Mouse (Mus musculus) gastrocnemius, postnatal 4 days (tissue): ENCODE measurements at regions not wholly inside any gene's neighbourhood (a gene's known extent, or its start where the extent isn't known, plus 50 kb on each side); places are given as distances from the start of the nearest gene placed in this dataset.

Experiments
- DNase-seq, 2 experiments: peaks; one replicate each; pipeline ENCODE4 v3.0.0; 2021 to 2022; ENCODE audit warnings: low spot score in 2 of 2, mixed read lengths in 2 of 2

DNA sequence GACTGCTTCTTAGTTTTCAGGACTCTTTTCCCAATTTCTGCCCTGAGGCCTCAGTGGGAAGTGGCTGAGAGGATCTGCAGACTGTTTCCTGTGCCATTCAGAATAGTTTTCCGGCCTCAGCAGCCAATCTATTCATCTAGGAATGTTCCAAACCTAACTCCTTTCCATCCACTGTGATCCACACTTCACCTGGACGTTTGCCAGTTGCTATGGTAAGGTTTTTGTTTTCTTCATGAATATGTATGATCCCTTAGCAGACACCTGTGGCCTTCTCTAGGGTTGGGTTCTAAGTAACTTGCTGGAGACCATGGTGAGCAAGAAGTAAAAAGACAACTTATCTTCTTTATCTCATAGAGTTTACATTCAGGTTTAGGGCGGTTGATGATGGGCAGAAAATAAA lies 744.6 kb downstream of the Inhba start:
- DNase-seq = no peak

DNA sequence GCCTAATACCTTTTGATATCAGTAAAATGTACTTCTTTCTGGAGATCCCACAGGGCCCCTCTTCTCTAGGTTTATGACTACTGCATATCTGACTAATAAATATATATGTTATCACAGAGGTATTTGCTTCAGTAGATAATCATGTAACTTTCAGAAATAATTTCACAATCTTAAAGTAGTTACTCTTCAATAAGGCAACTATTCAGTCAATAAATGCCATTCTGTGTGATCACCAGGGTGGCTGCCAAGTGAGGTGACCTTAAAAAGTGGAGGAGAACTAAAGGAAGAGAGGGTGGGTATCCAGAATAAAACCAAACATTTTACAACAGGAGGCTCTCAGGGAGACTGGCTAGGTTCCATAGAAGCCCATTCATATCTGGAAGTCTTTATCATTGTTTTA lies 748.4 kb downstream of the Inhba start:
- no peak for DNase-seq

DNA sequence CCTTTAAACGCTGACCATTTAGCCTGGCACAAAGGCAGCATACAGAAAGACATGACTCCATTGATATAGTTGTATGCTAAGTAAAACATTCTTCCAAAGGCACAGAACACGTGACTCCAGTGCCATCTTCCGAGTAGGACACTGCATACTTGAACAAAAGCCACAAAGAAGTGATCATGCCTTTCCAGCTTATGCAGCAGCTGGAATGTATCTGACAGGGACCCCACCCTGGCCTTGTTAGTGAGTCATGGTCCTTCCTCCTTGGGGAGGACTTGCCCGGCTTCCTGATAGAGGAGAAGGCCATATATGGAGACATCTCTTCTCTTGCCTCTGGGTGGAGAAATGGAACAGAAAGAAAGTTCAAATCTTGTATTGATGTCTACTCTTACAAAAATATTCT lies 749.8 kb downstream of the Inhba start:
- no peak for DNase-seq

DNA sequence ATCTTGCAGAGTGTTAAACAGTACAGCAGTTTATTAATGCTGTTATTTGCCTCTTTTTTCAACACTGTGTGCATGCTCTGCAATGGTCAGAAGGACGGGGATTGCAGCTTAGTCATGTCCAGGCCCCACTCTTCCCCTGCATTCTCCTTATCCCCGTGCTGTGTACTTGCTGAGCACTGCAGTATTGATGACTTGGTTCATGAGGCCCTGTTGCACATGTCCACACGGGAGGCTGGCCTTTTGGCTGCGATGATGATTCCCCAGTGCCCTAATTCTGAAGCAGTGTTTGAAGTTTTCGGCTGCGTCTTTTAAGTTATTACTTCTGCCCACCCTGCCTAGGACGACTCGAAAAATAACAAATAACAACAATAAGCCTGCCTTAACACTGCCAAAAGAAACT lies 750.7 kb downstream of the Inhba start:
- no peak for DNase-seq

- no peak for DNase-seq
Measured at GRCm38 (mm10) chr13:16762727-16763512, 751.3 kb downstream of the Inhba start.

DNA sequence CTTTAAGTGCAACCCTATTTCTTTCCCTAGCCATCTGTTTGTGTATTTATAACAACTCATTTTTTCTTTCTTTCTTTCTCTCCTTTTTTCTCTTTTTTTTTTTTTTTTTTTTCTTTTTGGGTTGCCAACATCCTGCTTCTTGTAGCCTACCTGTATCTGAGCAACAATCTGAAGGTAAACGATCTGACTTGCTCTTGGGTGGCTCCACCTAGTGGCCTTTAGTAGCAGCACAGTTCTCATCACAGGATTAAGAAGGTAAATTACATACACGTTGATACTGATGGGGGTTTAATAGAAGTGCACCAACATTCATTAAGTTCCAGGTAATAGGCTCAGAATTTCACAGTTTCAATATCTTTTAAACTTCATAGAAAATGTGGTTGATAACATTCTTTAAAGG lies 752.1 kb downstream of the Inhba start:
- DNase-seq = no peak

DNA sequence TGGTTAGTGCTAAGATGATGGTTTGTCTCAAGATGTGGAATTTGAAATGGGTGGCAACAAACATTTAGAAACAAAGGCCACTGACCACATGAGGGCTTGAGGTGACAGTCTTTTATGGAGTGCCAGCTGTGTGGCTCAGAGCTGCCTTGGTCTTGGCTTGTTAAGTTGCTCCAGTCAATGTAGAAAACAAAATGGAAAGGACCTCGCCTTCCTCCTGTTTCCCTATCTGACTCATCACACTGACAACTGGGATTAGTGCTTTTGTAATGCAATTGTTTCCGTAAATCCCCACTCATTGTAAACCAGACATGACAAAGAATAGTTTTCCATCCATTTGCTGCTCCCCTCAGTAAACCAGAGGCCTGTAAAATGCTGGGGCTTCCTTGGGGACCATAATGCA lies 757.8 kb downstream of the Inhba start:
- no peak for DNase-seq

DNA sequence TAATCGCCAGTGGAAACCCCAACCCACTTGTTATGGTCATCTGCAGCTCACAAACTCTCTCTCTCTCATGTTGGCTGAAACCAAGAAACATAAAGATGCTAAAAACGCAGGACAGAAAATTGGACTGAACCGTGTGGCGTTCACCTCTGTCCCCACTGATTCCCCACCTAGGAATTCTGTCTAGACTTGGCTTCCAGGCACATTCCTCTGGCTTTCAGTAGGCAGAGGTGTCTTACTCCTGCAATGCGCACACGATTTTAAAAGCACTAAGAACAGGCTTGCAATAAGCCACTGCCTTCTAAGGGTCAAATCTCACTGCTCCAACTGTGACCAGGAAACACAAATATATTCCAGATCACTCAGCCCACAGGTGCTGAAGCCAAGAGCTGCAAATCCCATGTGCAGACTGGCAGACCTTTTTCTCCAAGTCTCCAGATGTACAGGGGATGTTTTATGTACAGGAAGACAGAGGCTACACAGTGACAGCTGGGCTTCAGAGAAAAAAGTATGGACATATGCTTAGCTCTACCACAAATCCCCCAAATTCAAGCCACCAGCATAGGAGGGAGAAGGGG lies 758.3 kb downstream of the Inhba start:
- no peak for DNase-seq

- DNase-seq = no peak
Measured at GRCm38 (mm10) chr13:16771845-16772244, 760.2 kb downstream of the Inhba start.

DNA sequence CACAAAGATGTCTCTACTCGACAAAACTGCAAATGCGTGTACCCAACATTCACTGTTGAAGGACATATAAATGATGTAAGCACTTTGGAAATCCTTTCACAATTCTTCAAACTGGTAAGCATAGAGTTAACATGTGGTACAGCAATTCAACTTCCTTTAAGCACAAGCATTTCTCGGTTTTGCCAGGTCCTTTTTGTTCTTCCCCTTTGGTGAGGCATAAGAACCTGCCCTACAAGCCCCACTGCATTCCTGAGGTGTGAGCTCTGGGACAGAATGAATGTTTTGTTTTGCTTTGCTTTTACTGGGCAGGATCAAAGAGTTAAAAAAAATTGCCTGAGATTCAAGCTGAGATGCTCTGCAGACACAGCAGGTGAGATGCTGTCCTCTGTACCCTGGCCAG lies 793.9 kb downstream of the Inhba start:
- no peak for DNase-seq
